Mouse (Mus musculus) ES-E14 (cell line): ENCODE data around the gene Dars. TPM values are rescaled to one million over a fixed set of nuclear protein-coding genes. Genes with fewer than 3 reads are reported as not detected.
A peak's percentile ranks its signal among the peaks of the same experiment; 100 is the strongest.

Experiments
- DNase-seq: peaks from one replicate; pipeline ENCODE4 v3.0.0-alpha.2; 2013; ENCODE audit warnings: low read depth, low spot score
- H3K27ac ChIP-seq: 2 replicates; pipeline ENCODE4 v1.5.1; 2012; ENCODE audit warnings: low read depth, mild to moderate bottlenecking, low read length, moderate library complexity, mixed read lengths; ENCODE audit not compliant: poor library complexity, insufficient read depth, severe bottlenecking
- H3K36me3 ChIP-seq: 2 replicates; pipeline ENCODE4 v1.6.1; 2012; ENCODE audit warnings: mild to moderate bottlenecking, low read length, moderate library complexity, mixed read lengths; ENCODE audit not compliant: control insufficient read depth, poor library complexity, insufficient read depth, severe bottlenecking
- H3K4me1 ChIP-seq, 2 experiments: fragments of 150-350 bp in 1 of 2; sonication (generic) in 1 of 2; 2 replicates each; pipeline ENCODE4 v1.6.1; 2012; ENCODE audit warnings: low read length in 2 of 2, mild to moderate bottlenecking in 1 of 2, mixed read lengths in 1 of 2; ENCODE audit not compliant: control insufficient read depth in 2 of 2, insufficient read depth in 2 of 2, poor library complexity in 1 of 2
- H3K4me3 ChIP-seq, 2 experiments: fragments of 150-350 bp in 1 of 2; sonication (generic) in 1 of 2; 2 replicates each; pipeline ENCODE4 v1.5.1; 2012; ENCODE audit warnings: low read length in 2 of 2, low read depth in 1 of 2, mild to moderate bottlenecking in 1 of 2, mixed read lengths in 1 of 2; ENCODE audit not compliant: insufficient read depth in 1 of 2, poor library complexity in 1 of 2, severe bottlenecking in 1 of 2
- H3K9ac ChIP-seq: 2 replicates; pipeline ENCODE4 v1.6.1; 2012; ENCODE audit warnings: low read depth, mild to moderate bottlenecking, low read length, mixed read lengths; ENCODE audit not compliant: poor library complexity, insufficient read depth, severe bottlenecking
- H3K9me3 ChIP-seq: fragments of 150-350 bp; sonication (generic); 2 replicates; pipeline ENCODE4 v1.6.1; 2012; ENCODE audit warnings: low read depth, mild to moderate bottlenecking, low read length; ENCODE audit not compliant: control insufficient read depth, insufficient read depth
- CHD2 ChIP-seq: IDR thresholded peaks from 2 replicates; pipeline ENCODE4 v1.6.1; 2014; ENCODE audit warnings: mild to moderate bottlenecking, low read depth, low read length, inconsistent platforms
- HCFC1 ChIP-seq: IDR thresholded peaks from 2 replicates; pipeline ENCODE4 v1.6.1; 2012; ENCODE audit warnings: low read length, inconsistent platforms, borderline replicate concordance; ENCODE audit not compliant: insufficient read depth
- MAFK ChIP-seq: IDR thresholded peaks from 2 replicates; pipeline ENCODE4 v1.6.1; 2014; ENCODE audit warnings: mild to moderate bottlenecking, low read depth, low read length, inconsistent platforms; ENCODE audit not compliant: insufficient read depth
- ZC3H11A ChIP-seq: IDR thresholded peaks from 2 replicates; pipeline ENCODE4 v1.6.1; 2012; ENCODE audit warnings: low read depth, mild to moderate bottlenecking, inconsistent platforms, low read length, borderline replicate concordance
- ZNF384 ChIP-seq: IDR thresholded peaks from 2 replicates; pipeline ENCODE4 v1.6.1; 2012; ENCODE audit warnings: low read depth, low read length, inconsistent platforms
- in situ Hi-C, 2 experiments: fragments of 600-800 bp; cut with MboI; formaldehyde crosslinking; loops; one replicate each; pipeline ENCODE4 v1.15.1; 2025; ENCODE audit warnings: low sequenced_read_pairs in 2 of 2, inconsistent platforms in 1 of 2; ENCODE audit not compliant: unreplicated experiment in 2 of 2
- total RNA-seq: library from RNA; depleted of rRNA; stranded (reverse); fragments of 300-350 nt; gene quantifications from 2 replicates; pipeline ENCODE4 v1.2.3, GENCODE M21; 2012

Dars gene
- total RNA-seq, 1 experiment: 85.9 TPM

GRCm38 (mm10) chr1:128399941-128400915, 16.9 kb downstream of the Dars start:
- H3K9me3 ChIP-seq: no peaks in the 10 kb centered on the region
- TF ChIP-seq HCFC1 (no peak), MAFK (no peak), ZNF384 (no peak), CHD2 (no peak), ZC3H11A (no peak)
- no peak overlapping the region; the same call in 1 of the 2 replicates for H3K9ac ChIP-seq
- H3K4me1 ChIP-seq: peaks cover under 1 to 14% of the 10 kb centered on the region in 2 experiments
- in situ Hi-C loops: no loop called here
- peaks cover 8% of the 10 kb centered on the region for H3K36me3 ChIP-seq
- H3K4me3 ChIP-seq: no peak overlapping the region
- H3K27ac ChIP-seq: peak overlapping the region; percentile 78; the same call in 1 of the 2 replicates
- no peak for DNase-seq

- no peak overlapping the region for H3K27ac ChIP-seq
- TF ChIP-seq CHD2: no peak
- no peak for TF ChIP-seq MAFK
- TF ChIP-seq ZC3H11A: no peak
- TF ChIP-seq HCFC1: no peak
- no peak for TF ChIP-seq ZNF384
- no peaks in the 10 kb centered on the region for H3K9me3 ChIP-seq
- no peak for DNase-seq
- peaks cover 4 to 14% of the 10 kb centered on the region in 2 experiments; a peak in 3 of 4 replicates for H3K4me1 ChIP-seq
- in situ Hi-C loops: no loop called here
- H3K36me3 ChIP-seq: peaks cover 4% of the 10 kb centered on the region; the same call in 1 of the 2 replicates
- no peak overlapping the region for H3K9ac ChIP-seq
- no peak overlapping the region for H3K4me3 ChIP-seq
Observed at GRCm38 (mm10) chr1:128398738-128399445, 18.3 kb downstream of the Dars start.

GRCm38 (mm10) chr1:128394657-128395056, 22.5 kb downstream of the Dars start:
- TF ChIP-seq MAFK (no peak), CHD2 (no peak), ZNF384 (no peak), HCFC1 (no peak), ZC3H11A (no peak)
- Histone ChIP-seq H3K9ac (no peak overlapping the region), H3K36me3 (peaks cover 2% of the 10 kb centered on the region; the same call in 1 of the 2 replicates), H3K4me3 (no peak overlapping the region), H3K4me1 (peaks cover 5 to 8% of the 10 kb centered on the region in 2 experiments; a peak in 2 of 4 replicates), H3K27ac (no peak overlapping the region; the same call in 1 of the 2 replicates), H3K9me3 (no peaks in the 10 kb centered on the region)
- no peak for DNase-seq
- in situ Hi-C loops: no loop called here

GRCm38 (mm10) chr1:128392382-128392781, 24.8 kb downstream of the Dars start:
- H3K4me3 ChIP-seq: no peak overlapping the region
- peak overlapping the region; percentile 52; the same call in 1 of the 2 replicates for H3K27ac ChIP-seq
- no peak overlapping the region for H3K9ac ChIP-seq
- peaks cover 5% of the 10 kb centered on the region in 2 experiments; a peak in 2 of 4 replicates for H3K4me1 ChIP-seq
- H3K9me3 ChIP-seq: no peaks in the 10 kb centered on the region
- TF ChIP-seq ZNF384 (no peak), ZC3H11A (no peak), CHD2 (no peak), HCFC1 (no peak), MAFK (no peak)
- no peaks in the 10 kb centered on the region; the same call in 1 of the 2 replicates for H3K36me3 ChIP-seq
- in situ Hi-C loops: no loop called here
- DNase-seq: peak; percentile 75
